Mouse (Mus musculus) embryonic fibroblast, embryonic 13.5 days (primary cell): ENCODE measurements around the gene Fam78b. TPM values are rescaled to one million over a fixed set of nuclear protein-coding genes. Genes with fewer than 3 reads are reported as not detected.

Experiments used
- H3K27ac ChIP-seq: 2 replicates; pipeline ENCODE4 v1.5.1; 2012; ENCODE audit warnings: low read length, control low read depth, inconsistent platforms; ENCODE audit not compliant: insufficient read depth
- H3K4me1 ChIP-seq: 2 replicates; pipeline ENCODE4 v1.6.1; 2011; ENCODE audit warnings: low read length; ENCODE audit not compliant: control insufficient read depth, insufficient read depth
- H3K4me3 ChIP-seq: 2 replicates; pipeline ENCODE4 v1.5.1; 2011; ENCODE audit warnings: mild to moderate bottlenecking, control low read depth, low read length; ENCODE audit not compliant: insufficient read depth
- CTCF ChIP-seq: IDR thresholded peaks from 2 replicates; pipeline ENCODE4 v1.5.1; 2011; ENCODE audit warnings: mild to moderate bottlenecking, control low read depth, low read length, moderate library complexity, borderline replicate concordance; ENCODE audit not compliant: insufficient read depth
- POLR2A ChIP-seq: IDR thresholded peaks from 2 replicates; pipeline ENCODE4 v1.6.1; 2011; ENCODE audit warnings: low read depth, mild to moderate bottlenecking, control low read depth, low read length, moderate library complexity
- polyA plus RNA-seq: library from polyadenylated mRNA; stranded (reverse); fragments of >200 nt; gene quantifications from 2 replicates; pipeline ENCODE4 v1.2.4, GENCODE M21; 2011; ENCODE audit warnings: low read depth; ENCODE audit not compliant: missing spikeins, insufficient read length

Fam78b gene
- polyA plus RNA-seq, 1 experiment = 1.9 TPM

DNA sequence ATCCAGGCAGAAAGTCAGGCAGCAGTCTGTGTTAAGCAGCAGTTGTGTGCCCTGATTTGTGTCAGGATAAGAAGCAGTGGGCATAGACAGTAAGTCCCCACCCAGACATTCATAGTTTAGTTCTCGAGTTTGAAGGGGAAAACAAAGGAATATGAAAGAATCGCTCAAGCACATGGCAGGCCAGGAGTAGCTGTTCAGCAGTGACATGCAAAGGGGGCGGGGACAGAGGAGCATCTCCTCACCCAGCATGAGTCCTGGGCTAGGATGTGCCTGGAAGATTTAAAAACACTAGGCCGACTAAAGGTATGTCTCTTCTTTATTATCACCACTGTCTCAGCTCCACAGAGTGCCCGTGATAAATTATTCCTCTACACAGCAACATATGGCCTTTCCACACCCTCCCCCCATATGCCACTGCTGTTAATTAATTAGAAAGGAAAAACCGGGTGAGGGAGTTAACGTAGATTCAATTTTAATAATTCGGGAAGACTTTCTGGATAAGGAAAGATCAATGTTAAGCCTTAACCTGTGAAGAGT, 107.8 kb downstream of the Fam78b start:
- peaks cover 2% of the 10 kb centered on the region; the same call in 1 of the 2 replicates for H3K4me1 ChIP-seq

DNA sequence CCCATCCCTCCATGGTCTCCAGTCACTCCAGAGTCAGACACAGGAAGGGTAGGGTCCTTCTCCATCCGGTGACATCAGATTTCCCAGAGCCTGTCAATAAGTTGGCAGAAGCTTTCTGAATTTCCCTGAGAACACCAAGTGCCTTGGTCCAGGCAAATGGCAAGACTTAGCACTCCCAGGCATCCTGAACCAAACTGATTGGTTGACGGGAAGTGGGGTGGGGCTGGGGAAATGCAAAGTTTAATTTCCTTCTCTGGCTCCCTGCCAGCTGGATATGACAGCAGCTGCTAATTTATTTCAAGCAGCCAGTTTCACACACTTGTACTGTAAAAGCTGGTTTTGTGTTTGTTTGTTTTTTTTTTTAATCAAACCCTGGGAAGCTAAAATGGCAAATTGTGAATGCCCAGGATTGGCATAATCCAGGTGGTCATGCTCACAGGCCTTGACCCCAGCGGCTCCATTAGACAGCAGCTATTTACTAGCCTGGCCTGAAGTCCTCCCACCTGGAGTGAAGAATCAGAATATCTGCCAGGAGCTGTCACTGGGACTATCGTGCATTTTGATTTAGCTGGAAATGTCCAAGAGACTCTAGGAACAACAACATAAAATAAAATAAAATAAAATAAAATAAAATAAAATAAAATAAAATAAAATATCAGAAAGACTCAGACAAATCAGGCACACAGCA, 113.3 kb downstream of the Fam78b start:
- no peaks in the 10 kb centered on the region for H3K4me1 ChIP-seq
- no peak overlapping the region for H3K4me3 ChIP-seq
- H3K27ac ChIP-seq = no peak overlapping the region
- TF ChIP-seq POLR2A (no peak), CTCF (no peak)

More for the DNA sequence above, 107.8 kb downstream of the Fam78b start:
- Histone ChIP-seq H3K4me3 (no peak overlapping the region), H3K27ac (no peak overlapping the region)
- TF ChIP-seq CTCF (no peak), POLR2A (no peak)

DNA sequence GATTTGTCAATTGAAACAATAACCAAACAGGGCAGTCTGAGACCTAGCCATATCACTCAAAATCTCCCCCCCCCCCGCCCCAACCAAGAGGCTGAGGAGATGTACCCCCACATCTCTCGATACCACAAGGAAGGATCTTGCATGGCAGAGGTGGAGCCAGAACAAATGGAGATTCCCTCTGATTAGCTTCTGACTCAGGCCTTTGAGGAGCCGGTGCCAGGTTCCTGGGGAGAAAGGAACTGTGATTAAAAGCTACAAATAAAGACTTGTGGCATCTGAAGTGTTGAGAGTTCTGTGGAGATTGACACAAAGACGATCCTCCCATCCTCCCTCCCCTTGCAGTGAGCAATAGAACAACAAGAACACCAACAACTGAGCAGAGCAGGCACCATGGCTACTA, 113.9 kb downstream of the Fam78b start:
- TF ChIP-seq CTCF (no peak), POLR2A (no peak)
- Histone ChIP-seq H3K27ac (no peak overlapping the region), H3K4me3 (no peak overlapping the region), H3K4me1 (no peaks in the 10 kb centered on the region)

DNA sequence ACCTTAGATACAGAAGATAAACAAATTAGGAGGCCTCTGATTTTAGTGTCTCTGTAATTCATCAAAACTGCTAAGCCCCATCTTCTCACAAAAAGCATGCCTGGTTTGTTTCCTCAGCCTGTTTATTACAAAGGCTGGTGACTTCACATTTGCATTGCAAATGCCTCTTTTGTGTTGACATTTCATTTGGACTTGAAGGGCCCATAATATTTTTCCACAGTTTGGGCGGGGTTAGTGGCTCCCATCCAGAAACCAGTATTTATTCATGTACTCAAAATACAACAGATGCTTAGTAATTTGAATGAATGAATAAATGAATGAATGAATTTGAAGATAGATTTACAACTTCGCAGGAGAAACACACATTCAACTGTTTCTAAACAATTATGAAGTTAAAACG, 115.5 kb downstream of the Fam78b start:
- Histone ChIP-seq H3K27ac (no peak overlapping the region), H3K4me1 (no peaks in the 10 kb centered on the region), H3K4me3 (no peak overlapping the region)
- TF ChIP-seq POLR2A (no peak), CTCF (no peak)

DNA sequence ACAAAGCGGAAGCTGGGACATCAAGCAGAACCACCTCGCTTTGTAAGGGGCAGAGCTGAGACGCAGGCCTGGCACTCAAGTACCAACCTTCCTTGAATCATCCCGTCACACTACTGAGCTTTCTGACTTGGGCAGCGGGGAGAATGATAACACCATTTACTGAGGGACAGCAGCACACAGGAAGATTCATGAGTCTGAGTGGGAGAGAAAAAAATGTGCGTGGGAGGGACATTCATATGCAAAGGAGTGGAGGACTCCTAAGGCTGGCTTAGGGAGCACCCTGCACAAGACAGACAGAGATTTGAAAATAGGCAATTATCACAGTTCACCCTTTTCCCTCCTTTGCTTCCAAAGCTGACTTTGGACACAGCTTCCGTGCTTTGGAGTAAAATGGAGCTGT, 117.8 kb downstream of the Fam78b start:
- TF ChIP-seq CTCF = no peak
- no peak for TF ChIP-seq POLR2A
- no peak overlapping the region for H3K4me3 ChIP-seq
- no peak overlapping the region for H3K27ac ChIP-seq
- no peaks in the 10 kb centered on the region for H3K4me1 ChIP-seq

DNA sequence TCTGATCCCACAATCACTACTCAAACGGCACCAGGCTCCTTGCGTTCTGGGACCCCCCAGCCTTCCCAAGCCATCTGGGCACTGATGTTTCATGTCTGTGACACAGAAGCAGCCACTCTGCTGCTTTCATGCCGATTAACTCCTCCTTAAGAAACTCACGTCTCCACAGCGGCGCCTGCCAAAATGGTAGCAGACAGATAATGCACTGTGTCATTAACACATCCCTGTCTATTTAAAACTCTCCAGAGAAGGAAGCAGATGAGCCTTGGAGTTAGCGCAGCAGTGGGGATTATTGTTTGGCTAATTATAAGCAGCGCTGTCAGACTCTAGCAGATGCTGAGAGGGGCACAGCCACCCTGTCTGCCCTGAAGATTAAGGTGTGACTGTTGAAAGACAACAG, 118.2 kb downstream of the Fam78b start:
- TF ChIP-seq CTCF (no peak), POLR2A (no peak)
- no peak overlapping the region for H3K4me3 ChIP-seq
- no peaks in the 10 kb centered on the region for H3K4me1 ChIP-seq

DNA sequence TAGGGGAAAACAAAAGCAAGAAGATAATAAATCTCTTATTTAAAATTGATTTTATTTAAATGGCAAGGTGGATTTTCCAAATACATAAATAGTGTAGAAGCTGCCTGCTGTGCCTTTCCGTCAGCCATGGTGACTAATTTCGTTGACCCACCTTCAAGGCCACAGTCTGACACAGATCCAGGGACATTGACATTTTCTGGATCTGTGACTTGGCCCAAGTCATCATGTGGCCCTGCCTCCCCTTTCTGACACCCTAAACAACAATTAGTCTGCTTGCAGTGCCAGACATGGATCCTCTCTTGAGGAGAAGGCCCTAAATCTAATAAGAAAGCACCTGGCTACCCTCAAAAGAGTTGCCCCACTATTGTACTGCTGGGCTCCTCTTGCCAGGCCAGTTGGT, 121.2 kb downstream of the Fam78b start:
- TF ChIP-seq POLR2A (no peak), CTCF (no peak)
- H3K4me1 ChIP-seq = no peaks in the 10 kb centered on the region
- H3K4me3 ChIP-seq = no peak overlapping the region
- H3K27ac ChIP-seq = no peak overlapping the region

More for the DNA sequence above, 118.2 kb downstream of the Fam78b start:
- H3K27ac ChIP-seq = no peak overlapping the region

DNA sequence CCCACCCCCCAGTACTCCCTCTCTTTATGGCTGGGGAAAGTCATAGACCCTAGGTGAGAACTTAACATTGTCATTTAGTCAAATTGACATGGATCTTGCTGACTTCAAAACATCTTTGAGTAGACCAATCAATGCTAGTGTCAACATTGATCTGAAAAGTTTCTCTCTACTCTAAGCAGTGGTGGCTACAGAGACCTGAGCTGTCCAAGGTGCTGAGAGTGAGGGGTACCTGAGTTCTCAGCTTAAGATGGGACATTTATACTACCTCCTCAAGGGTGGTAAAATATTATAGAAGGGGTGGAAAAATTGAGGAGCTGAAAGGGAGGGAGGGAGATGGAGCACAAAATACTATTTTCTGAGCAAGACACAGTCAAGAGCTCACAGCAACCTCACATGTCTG, 122.3 kb downstream of the Fam78b start:
- no peak overlapping the region for H3K27ac ChIP-seq
- TF ChIP-seq CTCF (no peak), POLR2A (no peak)
- H3K4me3 ChIP-seq = no peak overlapping the region
- H3K4me1 ChIP-seq = no peaks in the 10 kb centered on the region

DNA sequence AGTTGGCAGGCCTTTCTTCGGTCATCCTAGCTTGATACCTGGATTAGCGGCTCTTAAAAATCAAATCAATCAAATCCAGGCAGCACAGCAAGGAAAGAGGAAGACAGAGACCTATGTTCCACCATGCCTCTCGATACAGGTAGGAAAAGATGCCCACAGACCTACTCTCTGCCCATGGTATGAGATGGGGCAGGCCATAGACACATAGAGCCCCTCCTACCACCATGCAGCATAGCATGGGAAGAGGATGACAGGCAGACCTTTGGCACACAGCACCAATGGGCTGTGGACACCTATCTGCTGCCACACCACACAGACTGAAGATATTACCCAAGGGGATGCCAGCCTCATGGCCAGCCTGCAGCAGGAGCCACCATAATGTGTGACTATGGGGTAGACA, 124.7 kb downstream of the Fam78b start:
- no peak overlapping the region for H3K27ac ChIP-seq
- no peak overlapping the region for H3K4me3 ChIP-seq
- TF ChIP-seq POLR2A (no peak), CTCF (no peak)
- no peaks in the 10 kb centered on the region for H3K4me1 ChIP-seq

DNA sequence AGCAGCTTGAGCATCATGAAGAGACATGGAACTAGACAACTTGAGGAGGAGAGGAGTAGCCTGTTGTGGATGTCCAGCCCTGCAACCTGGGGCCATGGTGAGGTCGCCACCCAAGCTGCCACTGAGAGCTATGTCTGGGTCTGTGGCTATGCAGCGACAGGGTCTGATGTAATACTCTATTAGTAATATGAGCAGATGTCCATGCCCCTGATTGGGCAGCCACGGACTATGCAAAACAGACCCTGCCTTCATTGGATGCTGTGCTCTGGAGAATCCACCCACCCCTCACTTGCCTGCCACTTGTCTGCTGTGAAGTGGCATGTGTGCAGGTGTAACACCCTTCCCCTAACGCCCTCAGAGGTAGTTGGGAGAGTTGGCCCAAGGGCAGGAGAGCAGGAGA, 125.1 kb downstream of the Fam78b start:
- TF ChIP-seq CTCF (no peak), POLR2A (no peak)
- no peak overlapping the region for H3K27ac ChIP-seq
- no peaks in the 10 kb centered on the region for H3K4me1 ChIP-seq
- H3K4me3 ChIP-seq = no peak overlapping the region
